Mouse (Mus musculus): Measurements from ENCODE around the gene Gm49354. TPM values are rescaled to one million over a fixed set of nuclear protein-coding genes. Genes with fewer than 3 reads are reported as not detected.

Gm49354 gene
- total and polyA plus RNA-seq, 3 experiments: 52.8 TPM; not detected in 2

- Histone ChIP-seq H3K9me3 (replicated peaks) (no peaks in the 10 kb centered on the region), H3K4me1 (ENCODE audit: insufficient read depth, low read depth, low read length) (peaks cover 71% of the 10 kb centered on the region), H3K4me3 (ENCODE audit: low read depth, low read length) (peak overlapping the region; percentile 94), H3K36me3 (replicated peaks) (peaks cover 66% of the 10 kb centered on the region), H3K27me3 (ENCODE audit: insufficient read depth, low read length) (no peaks in the 10 kb centered on the region)
- DNase-seq (ENCODE audit: low spot score): peak; percentile 92
- ATAC-seq (ENCODE audit: extremely low read depth, insufficient number of reproducible peaks, low FRiP score, poor library complexity, severe bottlenecking): peak; percentile 79
- TF ChIP-seq CTCF (IDR thresholded peaks at IDR 0.05; ENCODE audit: low read depth, low read length) (peak; percentile 9; the same call in 1 of the 2 replicates), GATA1 (IDR thresholded peaks at IDR 0.05; ENCODE audit: borderline replicate concordance, low read length) (no peak), TAL1 (conservative IDR thresholded peaks at IDR 0.05; ENCODE audit: low read depth, low read length) (peak; percentile 96)
These were observed 11.9 kb downstream of the Gm49354 start for GRCm38 (mm10) chr13:59770164-59770562.

GRCm38 (mm10) chr13:59769296-59770163 lies 12.5 kb downstream of the Gm49354 start, which contains the start of gene Isca1:
Isca1 (minus strand) TSS chr13:59769810.
- peak within 1 kb of the TSS; percentile 94 for H3K4me3 ChIP-seq (ENCODE audit: low read depth, low read length)
- ATAC-seq (ENCODE audit: extremely low read depth, insufficient number of reproducible peaks, low FRiP score, poor library complexity, severe bottlenecking) (peak; percentile 82), DNase-seq (ENCODE audit: low spot score) (peak; percentile 93)
- peak; percentile 75; the same call in 1 of the 2 replicates for TF ChIP-seq POLR2AphosphoS5 (IDR thresholded peaks at IDR 0.05; ENCODE audit: insufficient replicate concordance, low read depth, low read length)
- TF ChIP-seq CTCF (IDR thresholded peaks at IDR 0.05; ENCODE audit: low read depth, low read length): no peak
- no peaks in the 10 kb centered on the region for H3K27me3 ChIP-seq (ENCODE audit: insufficient read depth, low read length)
- peaks cover 66% of the 10 kb centered on the region for H3K4me1 ChIP-seq (ENCODE audit: insufficient read depth, low read depth, low read length)
- H3K36me3 ChIP-seq (replicated peaks): peaks cover 60% of the 10 kb centered on the region
- H3K9me3 ChIP-seq (replicated peaks): no peaks in the 10 kb centered on the region

- DNase-seq (ENCODE audit: low spot score) (no peak), ATAC-seq (ENCODE audit: extremely low read depth, insufficient number of reproducible peaks, low FRiP score, poor library complexity, severe bottlenecking) (no peak)
- Histone ChIP-seq H3K4me3 (ENCODE audit: low read depth, low read length) (peak overlapping the region; percentile 94), H3K27me3 (ENCODE audit: insufficient read depth, low read length) (no peaks in the 10 kb centered on the region), H3K36me3 (replicated peaks) (peaks cover 60% of the 10 kb centered on the region), H3K4me1 (ENCODE audit: insufficient read depth, low read depth, low read length) (peaks cover 68% of the 10 kb centered on the region), H3K9me3 (replicated peaks) (no peaks in the 10 kb centered on the region)
- TF ChIP-seq TAL1 (conservative IDR thresholded peaks at IDR 0.05; ENCODE audit: low read depth, low read length) (no peak), POLR2AphosphoS5 (IDR thresholded peaks at IDR 0.05; ENCODE audit: insufficient replicate concordance, low read depth, low read length) (no peak), GATA1 (IDR thresholded peaks at IDR 0.05; ENCODE audit: borderline replicate concordance, low read length) (no peak), CTCF (IDR thresholded peaks at IDR 0.05; ENCODE audit: low read depth, low read length) (no peak), GATA2 (IDR thresholded peaks at IDR 0.05; ENCODE audit: borderline replicate concordance, low read depth, low read length) (no peak)
These were observed 13.5 kb downstream of the Gm49354 start for GRCm38 (mm10) chr13:59768531-59768930.

GRCm38 (mm10) chr13:59766786-59767515 lies 15.1 kb downstream of the Gm49354 start:
- H3K36me3 ChIP-seq (replicated peaks): peaks cover 60% of the 10 kb centered on the region
- peak; percentile 45 for DNase-seq (ENCODE audit: low spot score)
- H3K9me3 ChIP-seq (replicated peaks): no peaks in the 10 kb centered on the region
- H3K4me3 ChIP-seq (ENCODE audit: low read depth, low read length): peak overlapping the region; percentile 94; the same call in 1 of the 2 replicates
- H3K4me1 ChIP-seq (ENCODE audit: insufficient read depth, low read depth, low read length): peaks cover 67% of the 10 kb centered on the region
- TF ChIP-seq TAL1 (conservative IDR thresholded peaks at IDR 0.05; ENCODE audit: low read depth, low read length): no peak
- no peak for ATAC-seq (ENCODE audit: extremely low read depth, insufficient number of reproducible peaks, low FRiP score, poor library complexity, severe bottlenecking)
- no peaks in the 10 kb centered on the region for H3K27me3 ChIP-seq (ENCODE audit: insufficient read depth, low read length)

- Histone ChIP-seq H3K4me1 (ENCODE audit: insufficient read depth, low read depth, low read length) (peaks cover 59% of the 10 kb centered on the region), H3K4me3 (ENCODE audit: low read depth, low read length) (no peak overlapping the region), H3K27me3 (ENCODE audit: insufficient read depth, low read length) (no peaks in the 10 kb centered on the region), H3K9me3 (replicated peaks) (no peaks in the 10 kb centered on the region), H3K36me3 (replicated peaks) (peaks cover 89% of the 10 kb centered on the region)
- no peak for DNase-seq (ENCODE audit: low spot score)
- no peak for ATAC-seq (ENCODE audit: extremely low read depth, insufficient number of reproducible peaks, low FRiP score, poor library complexity, severe bottlenecking)
- TF ChIP-seq TAL1 (conservative IDR thresholded peaks at IDR 0.05; ENCODE audit: low read depth, low read length) (no peak), GATA1 (IDR thresholded peaks at IDR 0.05; ENCODE audit: borderline replicate concordance, low read length) (no peak), CTCF (IDR thresholded peaks at IDR 0.05; ENCODE audit: low read depth, low read length) (no peak), GATA2 (IDR thresholded peaks at IDR 0.05; ENCODE audit: borderline replicate concordance, low read depth, low read length) (no peak), POLR2AphosphoS5 (IDR thresholded peaks at IDR 0.05; ENCODE audit: insufficient replicate concordance, low read depth, low read length) (no peak)
These were observed 19.3 kb downstream of the Gm49354 start for GRCm38 (mm10) chr13:59762791-59763190.

- TF ChIP-seq CTCF (IDR thresholded peaks at IDR 0.05; ENCODE audit: low read depth, low read length): no peak
- no peak for TF ChIP-seq POLR2AphosphoS5 (IDR thresholded peaks at IDR 0.05; ENCODE audit: insufficient replicate concordance, low read depth, low read length)
- TF ChIP-seq GATA2 (IDR thresholded peaks at IDR 0.05; ENCODE audit: borderline replicate concordance, low read depth, low read length): no peak
- TF ChIP-seq TAL1 (conservative IDR thresholded peaks at IDR 0.05; ENCODE audit: low read depth, low read length): no peak
- no peak for TF ChIP-seq GATA1 (IDR thresholded peaks at IDR 0.05; ENCODE audit: borderline replicate concordance, low read length)
- peaks cover 17% of the 10 kb centered on the region; the same call in 1 of the 2 replicates for H3K4me1 ChIP-seq (ENCODE audit: insufficient read depth, low read depth, low read length)
- H3K36me3 ChIP-seq (replicated peaks): peaks cover 81% of the 10 kb centered on the region
- no peak overlapping the region for H3K4me3 ChIP-seq (ENCODE audit: low read depth, low read length)
- DNase-seq (ENCODE audit: low spot score): no peak
- ATAC-seq (ENCODE audit: extremely low read depth, insufficient number of reproducible peaks, low FRiP score, poor library complexity, severe bottlenecking): no peak
- H3K9me3 ChIP-seq (replicated peaks): no peaks in the 10 kb centered on the region
- no peaks in the 10 kb centered on the region for H3K27me3 ChIP-seq (ENCODE audit: insufficient read depth, low read length)
These were observed 25.1 kb downstream of the Gm49354 start for GRCm38 (mm10) chr13:59756906-59757305.

All from G1E (cell line).